Mouse (Mus musculus): ENCODE data around the gene Brdt. TPM values are rescaled to one million over a fixed set of nuclear protein-coding genes. Genes with fewer than 3 reads are reported as not detected.
A peak's percentile ranks its signal among the peaks of the same experiment; 100 is the strongest.

The Brdt gene
- polyA plus RNA-seq, 1 experiment, result 0.75 TPM

- H3K36me3 ChIP-seq (ENCODE audit: control insufficient read depth, insufficient read depth, low read length), result no peaks in the 10 kb centered on the region
- H3K4me1 ChIP-seq (ENCODE audit: control insufficient read depth, insufficient read depth, low read length), result no peaks in the 10 kb centered on the region
- no peaks in the 10 kb centered on the region for H3K27me3 ChIP-seq (replicated peaks; ENCODE audit: control insufficient read depth, insufficient read depth, low read length)
- H3K27ac ChIP-seq (ENCODE audit: insufficient read depth, low read depth, low read length), result no peak overlapping the region
- TF ChIP-seq CTCF (conservative IDR thresholded peaks at IDR 0.05; ENCODE audit: insufficient read depth, insufficient read length, low read depth, low read length), result no peak
- no peak for TF ChIP-seq POLR2A (IDR thresholded peaks at IDR 0.05; ENCODE audit: low read depth, low read length)
- H3K4me3 ChIP-seq (ENCODE audit: insufficient read depth, low read depth, low read length), result no peak overlapping the region
- DNase-seq, result no peak
- 87% methylated on average over 2 of the region's 2 CpGs for WGBS
These were observed 58.4 kb downstream of the Brdt start for GRCm38 (mm10) chr5:107389373-107389772.

GRCm38 (mm10) chr5:107394437-107394836, 63.5 kb downstream of the Brdt start:
- no peak for DNase-seq
- Histone ChIP-seq H3K27me3 (replicated peaks; ENCODE audit: control insufficient read depth, insufficient read depth, low read length) (no peaks in the 10 kb centered on the region), H3K27ac (ENCODE audit: insufficient read depth, low read depth, low read length) (no peak overlapping the region), H3K4me1 (ENCODE audit: control insufficient read depth, insufficient read depth, low read length) (no peaks in the 10 kb centered on the region), H3K4me3 (ENCODE audit: insufficient read depth, low read depth, low read length) (no peak overlapping the region), H3K36me3 (ENCODE audit: control insufficient read depth, insufficient read depth, low read length) (no peaks in the 10 kb centered on the region)
- no peak for TF ChIP-seq POLR2A (IDR thresholded peaks at IDR 0.05; ENCODE audit: low read depth, low read length)
- TF ChIP-seq CTCF (conservative IDR thresholded peaks at IDR 0.05; ENCODE audit: insufficient read depth, insufficient read length, low read depth, low read length), result no peak
- WGBS, result 62% methylated on average over 2 of the region's 2 CpGs

- H3K27ac ChIP-seq (ENCODE audit: insufficient read depth, low read depth, low read length), result no peak within 1 kb of the TSS
- no peak for DNase-seq
- 26% methylated on average over 5 of the region's 5 CpGs for WGBS
- H3K4me3 ChIP-seq (ENCODE audit: insufficient read depth, low read depth, low read length), result peak within 1 kb of the TSS; percentile 23
- TF ChIP-seq CTCF (conservative IDR thresholded peaks at IDR 0.05; ENCODE audit: insufficient read depth, insufficient read length, low read depth, low read length) (no peak), POLR2A (IDR thresholded peaks at IDR 0.05; ENCODE audit: low read depth, low read length) (no peak)
- 0 out of 2 replicates have a peak, but pooled peaks cover 2% of the 10 kb centered on the region for H3K27me3 ChIP-seq (replicated peaks; ENCODE audit: control insufficient read depth, insufficient read depth, low read length)
- H3K36me3 ChIP-seq (ENCODE audit: control insufficient read depth, insufficient read depth, low read length), result no peaks in the 10 kb centered on the region
- H3K4me1 ChIP-seq (ENCODE audit: control insufficient read depth, insufficient read depth, low read length), result no peaks in the 10 kb centered on the region
These were observed 71.5 kb downstream of the Brdt start, which contains the start of gene Ephx4 for GRCm38 (mm10) chr5:107402436-107402835. Gene Ephx4 (plus strand): TSS chr5:107402736.

- Histone ChIP-seq H3K27me3 (replicated peaks; ENCODE audit: control insufficient read depth, insufficient read depth, low read length) (0 out of 2 replicates have a peak, but pooled peaks cover 2% of the 10 kb centered on the region), H3K4me1 (ENCODE audit: control insufficient read depth, insufficient read depth, low read length) (no peaks in the 10 kb centered on the region), H3K36me3 (ENCODE audit: control insufficient read depth, insufficient read depth, low read length) (no peaks in the 10 kb centered on the region), H3K4me3 (ENCODE audit: insufficient read depth, low read depth, low read length) (peak overlapping the region; percentile 23), H3K27ac (ENCODE audit: insufficient read depth, low read depth, low read length) (no peak overlapping the region)
- 1% methylated on average over 78 of the region's 80 CpGs for WGBS
- no peak for DNase-seq
- TF ChIP-seq POLR2A (IDR thresholded peaks at IDR 0.05; ENCODE audit: low read depth, low read length) (no peak), CTCF (conservative IDR thresholded peaks at IDR 0.05; ENCODE audit: insufficient read depth, insufficient read length, low read depth, low read length) (no peak)
These were observed 72.3 kb downstream of the Brdt start for GRCm38 (mm10) chr5:107403011-107403946.

GRCm38 (mm10) chr5:107403947-107404684, 73.2 kb downstream of the Brdt start:
- WGBS, result 33% methylated on average over 12 of the region's 12 CpGs

GRCm38 (mm10) chr5:107405361-107405760, 74.4 kb downstream of the Brdt start:
- no peak for DNase-seq
- WGBS, result 83% methylated on average over 4 of the region's 4 CpGs
- H3K27ac ChIP-seq (ENCODE audit: insufficient read depth, low read depth, low read length), result no peak overlapping the region
- H3K27me3 ChIP-seq (replicated peaks; ENCODE audit: control insufficient read depth, insufficient read depth, low read length), result 0 out of 2 replicates have a peak, but pooled peaks cover 2% of the 10 kb centered on the region
- H3K4me3 ChIP-seq (ENCODE audit: insufficient read depth, low read depth, low read length), result no peak overlapping the region
- no peaks in the 10 kb centered on the region for H3K4me1 ChIP-seq (ENCODE audit: control insufficient read depth, insufficient read depth, low read length)
- TF ChIP-seq CTCF (conservative IDR thresholded peaks at IDR 0.05; ENCODE audit: insufficient read depth, insufficient read length, low read depth, low read length) (no peak), POLR2A (IDR thresholded peaks at IDR 0.05; ENCODE audit: low read depth, low read length) (no peak)
- no peaks in the 10 kb centered on the region for H3K36me3 ChIP-seq (ENCODE audit: control insufficient read depth, insufficient read depth, low read length)

More at GRCm38 (mm10) chr5:107403947-107404684, 73.2 kb downstream of the Brdt start:
- 0 out of 2 replicates have a peak, but pooled peaks cover 2% of the 10 kb centered on the region for H3K27me3 ChIP-seq (replicated peaks; ENCODE audit: control insufficient read depth, insufficient read depth, low read length)
- no peak overlapping the region for H3K27ac ChIP-seq (ENCODE audit: insufficient read depth, low read depth, low read length)
- H3K4me3 ChIP-seq (ENCODE audit: insufficient read depth, low read depth, low read length), result peak overlapping the region; percentile 23; the same call in 1 of the 2 replicates
- no peak for DNase-seq
- TF ChIP-seq CTCF (conservative IDR thresholded peaks at IDR 0.05; ENCODE audit: insufficient read depth, insufficient read length, low read depth, low read length) (no peak), POLR2A (IDR thresholded peaks at IDR 0.05; ENCODE audit: low read depth, low read length) (no peak)
- H3K36me3 ChIP-seq (ENCODE audit: control insufficient read depth, insufficient read depth, low read length), result no peaks in the 10 kb centered on the region
- H3K4me1 ChIP-seq (ENCODE audit: control insufficient read depth, insufficient read depth, low read length), result no peaks in the 10 kb centered on the region
